Mouse (Mus musculus) liver, embryonic 13.5 days (tissue): ENCODE results near the gene Kcnj15. TPM values are rescaled to one million over a fixed set of nuclear protein-coding genes. Genes with fewer than 3 reads are reported as not detected.

Experiments
- ATAC-seq: fragments of 200-750 bp; cut with Nextera tagmentation; 2 replicates; pipeline ENCODE4 v1.8.0; 2017; ENCODE audit warnings: low read depth, mild to moderate bottlenecking, moderate number of reproducible peaks, moderate library complexity
- DNase-seq: peaks from one replicate; pipeline ENCODE4 v3.0.0; 2022
- H3K27ac ChIP-seq: fragments of 300-500 bp; sonication (generic); 2 replicates; pipeline ENCODE4 v1.5.1; 2015; ENCODE audit warnings: moderate library complexity, mild to moderate bottlenecking, inconsistent platforms
- H3K27me3 ChIP-seq: fragments of 300-500 bp; sonication (generic); 2 replicates; pipeline ENCODE4 v1.6.1; 2015; ENCODE audit warnings: mild to moderate bottlenecking, inconsistent platforms
- H3K36me3 ChIP-seq: fragments of 300-500 bp; sonication (generic); 2 replicates; pipeline ENCODE4 v1.6.1; 2015; ENCODE audit warnings: mild to moderate bottlenecking, inconsistent platforms
- H3K4me1 ChIP-seq: fragments of 300-500 bp; sonication (generic); replicated peaks from 2 replicates; pipeline ENCODE4 v1.6.1; 2015; ENCODE audit warnings: inconsistent platforms
- H3K4me2 ChIP-seq: fragments of 300-500 bp; sonication (generic); 2 replicates; pipeline ENCODE4 v1.6.1; 2015; ENCODE audit warnings: inconsistent platforms, mild to moderate bottlenecking, moderate library complexity
- H3K4me3 ChIP-seq: fragments of 300-500 bp; sonication (generic); replicated peaks from 2 replicates; pipeline ENCODE4 v1.5.1; 2015; ENCODE audit warnings: mild to moderate bottlenecking, inconsistent platforms
- H3K9ac ChIP-seq: fragments of 300-500 bp; sonication (generic); 2 replicates; pipeline ENCODE4 v1.6.1; 2015; ENCODE audit warnings: mild to moderate bottlenecking, inconsistent platforms
- H3K9me3 ChIP-seq: fragments of 300-500 bp; sonication (generic); replicated peaks from 2 replicates; pipeline ENCODE4 v1.6.1; 2016; ENCODE audit warnings: inconsistent platforms
- WGBS: fragments of 180-500 bp; shearing (Covaris S2); methylation state at CpG from one replicate; pipeline ENCODE4 v1.1.7; 2015; ENCODE audit not compliant: insufficient replicate concordance; 5-methylcytosine and 5-hydroxymethylcytosine counted together
- polyA plus RNA-seq: library from polyadenylated mRNA; unstranded; fragments of >200 nt; fragmentation: Nextera tagmentation; extraction: Ambion mirVana; gene quantifications from 2 replicates; pipeline ENCODE4 v1.2.1, GENCODE M21; 2015

The Kcnj15 gene
- polyA plus RNA-seq, 1 experiment from 2014 or later = 0.12 TPM

GRCm38 (mm10) chr16:95348555-95348954 lies 91.2 kb downstream of the Kcnj15 start:
- no peaks in the 10 kb centered on the region for H3K36me3 ChIP-seq
- no peaks in the 10 kb centered on the region for H3K27me3 ChIP-seq
- H3K4me2 ChIP-seq = no peak overlapping the region
- no peak for DNase-seq
- ATAC-seq = no peak
- no peak overlapping the region for H3K4me3 ChIP-seq
- 57% methylated on average over 9 of the region's 9 CpGs for WGBS
- no peak overlapping the region for H3K27ac ChIP-seq
- H3K9me3 ChIP-seq = no peaks in the 10 kb centered on the region
- peaks cover 14% of the 10 kb centered on the region for H3K4me1 ChIP-seq
- H3K9ac ChIP-seq = no peak overlapping the region

DNA sequence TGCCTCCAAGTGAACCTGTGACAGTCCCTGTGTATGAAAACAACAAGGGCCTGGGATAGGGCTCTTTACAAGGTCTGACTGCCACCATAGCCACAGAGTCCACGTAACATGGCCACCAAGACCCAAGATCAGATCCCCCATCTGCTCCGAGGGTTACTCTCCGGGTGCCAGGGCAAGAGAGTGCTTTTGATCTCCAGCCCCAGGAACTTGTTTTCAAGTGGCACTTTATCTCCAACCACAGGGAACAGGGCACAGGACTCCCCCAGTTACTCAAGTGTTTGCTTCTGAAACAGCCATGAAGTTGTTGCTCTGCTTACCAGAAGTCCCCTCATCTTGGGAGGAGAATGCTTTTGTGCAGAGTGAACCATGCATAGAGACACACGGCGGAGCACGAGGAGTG lies 92.0 kb downstream of the Kcnj15 start:
- no peak overlapping the region for H3K4me3 ChIP-seq
- H3K36me3 ChIP-seq = no peaks in the 10 kb centered on the region
- peaks cover 14% of the 10 kb centered on the region for H3K4me1 ChIP-seq
- H3K9ac ChIP-seq = no peak overlapping the region
- H3K27me3 ChIP-seq = no peaks in the 10 kb centered on the region
- H3K27ac ChIP-seq = no peak overlapping the region
- DNase-seq (no peak), ATAC-seq (no peak)
- H3K4me2 ChIP-seq = no peak overlapping the region
- 66% methylated on average over 6 of the region's 6 CpGs for WGBS
- H3K9me3 ChIP-seq = no peaks in the 10 kb centered on the region

DNA sequence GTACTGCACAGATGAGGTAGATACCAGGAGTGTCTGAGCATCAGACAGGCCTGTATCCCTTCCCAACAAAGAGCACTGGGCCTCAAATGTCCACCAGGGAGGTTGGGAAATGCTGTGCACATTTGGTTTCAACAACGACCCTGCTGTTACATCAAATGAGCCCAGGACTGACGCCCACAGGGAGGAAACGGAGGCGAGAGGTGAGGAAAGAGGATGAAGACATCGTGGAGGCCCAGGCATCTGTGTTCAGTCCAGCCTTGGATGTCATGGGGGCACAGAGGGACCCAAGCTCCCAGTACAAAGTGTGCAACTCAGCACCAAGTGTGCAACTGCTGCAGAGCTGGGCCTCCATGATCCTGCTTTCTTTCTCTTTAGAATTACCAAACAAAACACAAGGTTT lies 92.4 kb downstream of the Kcnj15 start:
- WGBS = 63% methylated on average over 5 of the region's 5 CpGs
- Histone ChIP-seq H3K4me1 (peaks cover 14% of the 10 kb centered on the region), H3K9ac (no peak overlapping the region), H3K9me3 (no peaks in the 10 kb centered on the region), H3K4me3 (no peak overlapping the region), H3K27ac (no peak overlapping the region), H3K4me2 (no peak overlapping the region), H3K36me3 (no peaks in the 10 kb centered on the region), H3K27me3 (no peaks in the 10 kb centered on the region)
- no peak for ATAC-seq
- no peak for DNase-seq
